Mouse (Mus musculus) monocyte, adult 59 days (primary cell): Measurements from ENCODE around the gene Olfr1358. TPM values are rescaled to one million over a fixed set of nuclear protein-coding genes. Genes with fewer than 3 reads are reported as not detected.

ENCODE experiments used
- total RNA-seq, 2 experiments: library from RNA; stranded (reverse); gene quantifications; one replicate each; pipeline ENCODE4 v1.2.4; 2023

The Olfr1358 gene
- not detected for total RNA-seq

DNA sequence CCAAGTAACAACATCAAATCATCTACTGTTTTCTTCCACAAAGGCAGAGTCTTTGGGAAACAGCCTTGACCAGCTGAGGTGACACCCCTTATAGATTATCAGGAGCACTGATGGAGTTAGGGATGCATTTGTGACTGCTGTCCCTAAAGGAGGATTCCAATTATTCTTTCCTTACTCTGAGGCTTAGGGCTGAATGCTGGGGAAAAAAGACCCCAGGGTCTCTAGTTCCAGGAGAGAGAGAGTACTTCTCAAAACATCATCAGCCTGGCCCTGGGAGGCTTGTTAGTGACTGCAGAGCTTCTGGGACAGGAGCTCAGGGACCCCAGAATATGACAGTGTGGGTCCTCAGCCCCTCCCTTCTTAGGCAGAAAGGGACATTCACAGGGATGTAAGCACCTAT is at the start of gene Olfr1358:
Gene Olfr1358, plus strand, starts transcription at position 301 of the 400 bp plus-strand sequence.

Other genes starting within 250 kb of the Olfr1358 start
- 10 to 100 TPM; 35.1 to 45.0 TPM for gene Agpat3, start 164.9 kb upstream of the Olfr1358 start, total RNA-seq
- 100 to 1,000 TPM; 175 to 190 TPM for gene Rrp1, start 104.4 kb upstream of the Olfr1358 start, total RNA-seq
- gene Cstb, start 91.8 kb upstream of the Olfr1358 start, total RNA-seq = 100 to 1,000 TPM; 135 to 153 TPM
- gene Pdxk, start 52.5 kb upstream of the Olfr1358 start, total RNA-seq = 10 to 100 TPM; 43.1 to 50.5 TPM
- 10 to 100 TPM; 49.2 to 61.4 TPM for gene Ilvbl, start 56.9 kb downstream of the Olfr1358 start, total RNA-seq
- gene Syde1, start 74.5 kb downstream of the Olfr1358 start, total RNA-seq = under 1 TPM; 0.21 to 0.34 TPM
- not detected for gene Olfr1357, start 100.6 kb downstream of the Olfr1358 start, total RNA-seq
- not detected for gene Casp14, start 200.9 kb downstream of the Olfr1358 start, total RNA-seq
- not detected for gene Ccdc105, start 235.6 kb downstream of the Olfr1358 start, total RNA-seq